ENCODE assay signal across 9 mouse cellular contexts in the genomic region with DNA sequence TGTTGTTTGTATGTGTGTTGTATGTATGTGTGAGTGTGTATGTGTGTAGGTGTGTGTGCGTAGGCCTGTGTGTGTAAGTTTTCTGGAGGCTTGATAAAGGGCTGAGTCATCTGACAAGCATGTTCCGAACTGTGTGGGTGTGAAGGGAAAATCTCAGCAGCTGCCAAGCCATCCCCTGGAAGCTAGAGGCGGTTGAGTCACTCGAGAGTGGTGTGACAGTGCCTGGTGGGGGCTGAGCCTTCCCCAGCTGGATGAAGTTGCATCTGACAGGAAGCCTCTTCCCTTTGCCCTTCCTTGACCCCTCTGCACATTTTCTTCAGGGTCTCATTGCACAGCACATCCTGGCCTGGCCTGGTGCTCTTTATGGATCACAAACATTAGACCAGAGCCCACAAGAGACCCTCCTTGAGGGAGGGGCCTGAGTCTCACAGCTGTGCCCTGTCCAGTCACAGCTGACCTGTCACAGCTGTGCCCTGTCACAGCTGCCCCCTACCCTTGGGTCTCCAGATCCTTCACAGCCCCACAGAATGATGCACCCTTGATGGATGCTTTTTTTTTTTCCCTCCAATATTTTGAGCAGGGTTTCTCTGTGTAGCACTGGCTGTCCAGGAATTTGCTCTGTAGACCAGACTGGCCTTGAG. TPM values are rescaled to one million over a fixed set of nuclear protein-coding genes. Genes with fewer than 3 reads are reported as not detected.
DNase-seq lines count a peak whose midpoint lies in the region; ATAC-seq and TF ChIP-seq lines count a peak whose summit lies in the region.
"Had no signal": no experiment of that assay in that cellular context is flagged by ENCODE, and none has a peak within 500 bp of the region (broad histone marks: within the 10 kb centered on the region; RNA-seq: fewer than 3 reads in every experiment).

No protein-coding gene starts in this region.

- no peak for TF ChIP-seq EP300 in liver, postnatal 0 days (IDR thresholded peaks at IDR 0.05; ENCODE audit: low read depth)

- H3K36me3 ChIP-seq in liver, postnatal 0 days (replicated peaks; ENCODE audit: insufficient read depth, low read length) = peaks cover 34% of the 10 kb centered on the region
- no peaks in the 10 kb centered on the region for H3K36me3 ChIP-seq in midbrain, embryonic 13.5 days

- H3K4me1 ChIP-seq in liver, postnatal 0 days (ENCODE audit: insufficient read depth) = no peaks in the 10 kb centered on the region
- no peaks in the 10 kb centered on the region for H3K4me1 ChIP-seq in midbrain, embryonic 13.5 days (replicated peaks)

- no peak overlapping the region for H3K9ac ChIP-seq in liver, postnatal 0 days (replicated peaks)
- no peak overlapping the region for H3K9ac ChIP-seq in midbrain, embryonic 13.5 days (replicated peaks)

- H3K4me2 ChIP-seq in liver, postnatal 0 days (ENCODE audit: low read depth, low read length) = no peak overlapping the region
- H3K4me2 ChIP-seq in midbrain, embryonic 13.5 days (replicated peaks) = no peak overlapping the region

- 44% methylated on average over 4 of the region's 4 CpGs for WGBS in liver, postnatal 0 days (ENCODE audit: insufficient replicate concordance)
- 87% methylated on average over 4 of the region's 4 CpGs for WGBS in midbrain, embryonic 13.5 days

- peak; percentile 56; the same call in 1 of the 2 replicates for ATAC-seq in liver, postnatal 0 days
- ATAC-seq in cerebellum, adult (ENCODE audit: insufficient number of reproducible peaks, low FRiP score, low TSS enrichment) = no peak
- no peak for ATAC-seq in midbrain, embryonic 13.5 days

- peaks cover 5% of the 10 kb centered on the region; the same call in 1 of the 2 replicates for H3K9me3 ChIP-seq in liver, postnatal 0 days (ENCODE audit: low read length)
- no peaks in the 10 kb centered on the region for H3K9me3 ChIP-seq in midbrain, embryonic 13.5 days

- no peak overlapping the region; the same call in 1 of the 2 replicates for H3K27ac ChIP-seq in liver, postnatal 0 days (ENCODE audit: low read depth)
- H3K27ac ChIP-seq in midbrain, embryonic 13.5 days = no peak overlapping the region

- peak; percentile 42 for DNase-seq in urinary bladder, postnatal 25 days (ENCODE audit: low spot score)
- no peak for DNase-seq in urinary bladder, postnatal 10 days (ENCODE audit: low spot score)
- peak; percentile 75 to 87 for DNase-seq in frontal cortex, postnatal 36 days (ENCODE audit: low spot score in 2 of 2)
- DNase-seq in heart, postnatal 4 days = peak; percentile 82
- no peak for DNase-seq in liver, postnatal 0 days
- peak; percentile 32 for DNase-seq in yolk sac, embryonic 10.5 days (ENCODE audit: low spot score)

- H3K27me3 ChIP-seq in liver, postnatal 0 days (ENCODE audit: insufficient read depth, low read length) = no peaks in the 10 kb centered on the region
- no peaks in the 10 kb centered on the region for H3K27me3 ChIP-seq in midbrain, embryonic 13.5 days
- H3K27me3 ChIP-seq: megakaryocyte, embryonic 14.5 days had no signal

- no peak for TF ChIP-seq CTCF in liver, postnatal 0 days (IDR thresholded peaks at IDR 0.05; ENCODE audit: low read depth)

- H3K4me3 ChIP-seq in liver, postnatal 0 days (ENCODE audit: low read depth, low read length) = no peak overlapping the region
- no peak overlapping the region for H3K4me3 ChIP-seq in midbrain, embryonic 13.5 days (replicated peaks)
- H3K4me3 ChIP-seq: megakaryocyte, embryonic 14.5 days had no signal

RNA-seq across cellular contexts. Expression of gene Traf5, which starts 30.6 kb away (rescaled TPM):
- total RNA-seq in heart, postnatal 4 days (2021) = 10 to 100 TPM; 15.0 to 22.4 TPM
- 3.4 and 4.2 TPM in 2 replicates for polyA plus RNA-seq in liver, postnatal 0 days (2015; fragmentation: Nextera tagmentation; extraction: Ambion mirVana)
- polyA plus RNA-seq in midbrain, embryonic 13.5 days (2015; fragmentation: Nextera tagmentation; extraction: Ambion mirVana) = 2.2 and 2.6 TPM in 2 replicates

Comparison
In these comparisons a context has a peak if more than half of its experiments do, and no peak if none do; other contexts are left out.
1. DNase-seq: peak in urinary bladder, postnatal 25 days (single experiment), frontal cortex, postnatal 36 days (2 of 2), heart, postnatal 4 days (single experiment) and yolk sac, embryonic 10.5 days (single experiment); none in urinary bladder, postnatal 10 days (single experiment) and liver, postnatal 0 days (single experiment).